Mouse (Mus musculus) CH12.LX (cell line): ENCODE data around the gene Srd5a1.

Experiments used
- BHLHE40 ChIP-seq: IDR thresholded peaks from 2 replicates; pipeline ENCODE4 v1.6.1; 2011; ENCODE audit warnings: mild to moderate bottlenecking, low read depth, low read length, improper control_type of control experiment
- CHD1 ChIP-seq: IDR thresholded peaks from 2 replicates; pipeline ENCODE4 v1.6.1; 2012; ENCODE audit warnings: low read depth, low read length, improper control_type of control experiment, inconsistent platforms
- CTCF ChIP-seq, 2 experiments: IDR thresholded peaks in 1 of 2; conservative IDR thresholded peaks in 1 of 2; 2 replicates each; pipeline ENCODE4 v1.5.1; 2011 to 2012; ENCODE audit warnings: low read depth in 2 of 2, low read length in 2 of 2, improper control_type of control experiment in 1 of 2, inconsistent platforms in 1 of 2, mild to moderate bottlenecking in 1 of 2, moderate library complexity in 1 of 2
- EP300 ChIP-seq: IDR thresholded peaks from 2 replicates; pipeline ENCODE4 v1.6.1; 2011; ENCODE audit warnings: low read length, improper control_type of control experiment
- KAT2A ChIP-seq: IDR thresholded peaks from 2 replicates; pipeline ENCODE4 v1.6.1; 2012; ENCODE audit warnings: low read length, improper control_type of control experiment, inconsistent platforms; ENCODE audit not compliant: insufficient replicate concordance
- MAFK ChIP-seq: IDR thresholded peaks from 2 replicates; pipeline ENCODE4 v1.6.1; 2011; ENCODE audit warnings: low read length, improper control_type of control experiment; ENCODE audit not compliant: insufficient replicate concordance
- MYC ChIP-seq: IDR thresholded peaks from 2 replicates; pipeline ENCODE4 v1.6.1; 2011; ENCODE audit warnings: low read depth, mild to moderate bottlenecking, improper control_type of control experiment, low read length
- POLR2A ChIP-seq: IDR thresholded peaks from 2 replicates; pipeline ENCODE4 v1.6.1; 2011; ENCODE audit warnings: low read depth, mild to moderate bottlenecking, improper control_type of control experiment, low read length
- SIN3A ChIP-seq: IDR thresholded peaks from 2 replicates; pipeline ENCODE4 v1.6.1; 2012; ENCODE audit warnings: low read length, improper control_type of control experiment, inconsistent platforms
- USF2 ChIP-seq: conservative IDR thresholded peaks from 2 replicates; pipeline ENCODE4 v1.6.1; 2011; ENCODE audit warnings: low read depth, low read length, improper control_type of control experiment
- ZKSCAN1 ChIP-seq: IDR thresholded peaks from 2 replicates; pipeline ENCODE4 v1.6.1; 2012; ENCODE audit warnings: low read depth, inconsistent platforms, low read length, improper control_type of control experiment, borderline replicate concordance

- TF ChIP-seq MYC (no peak), EP300 (no peak), CTCF (conservative IDR thresholded peaks at IDR 0.05 in 1 of 2, IDR thresholded peaks at IDR 0.05 in 1 of 2; ENCODE audit: low read depth in 2 of 2, low read length in 2 of 2) (no peak), KAT2A (no peak), USF2 (no peak), CHD1 (no peak), POLR2A (no peak), ZKSCAN1 (no peak), MAFK (no peak), SIN3A (no peak), BHLHE40 (no peak)
Observed at GRCm38 (mm10) chr13:69524158-69524530, 87.1 kb downstream of the Srd5a1 start.
